Mouse (Mus musculus): Measurements from ENCODE around the gene Prlr. TPM values are rescaled to one million over a fixed set of nuclear protein-coding genes. Genes with fewer than 3 reads are reported as not detected.

Prlr gene
- polyA plus RNA-seq, 1 experiment from 2014 or later: 0.09 TPM

GRCm38 (mm10) chr15:10215719-10216118 is 38.7 kb downstream of the Prlr start:
- WGBS: 84% methylated on average over 8 of the region's 8 CpGs
- no peak overlapping the region for H3K4me3 ChIP-seq (ENCODE audit: low read depth, low read length)
- no peaks in the 10 kb centered on the region for H3K27me3 ChIP-seq (ENCODE audit: control insufficient read depth, insufficient read depth, low read length)
- no peaks in the 10 kb centered on the region for H3K4me1 ChIP-seq (replicated peaks; ENCODE audit: control insufficient read depth, insufficient read depth, low read length)
- ATAC-seq (ENCODE audit: low FRiP score): no peak
- no peak overlapping the region for H3K9ac ChIP-seq (ENCODE audit: low read depth, low read length)
- no peak overlapping the region for H3K4me2 ChIP-seq (replicated peaks; ENCODE audit: low read depth, low read length)
- H3K27ac ChIP-seq (ENCODE audit: low read depth, low read length): no peak overlapping the region
- no peaks in the 10 kb centered on the region for H3K9me3 ChIP-seq (ENCODE audit: control insufficient read depth, low read length)
- no peak for DNase-seq (ENCODE audit: low spot score)
- H3K36me3 ChIP-seq (ENCODE audit: control insufficient read depth, insufficient read depth, low read length): no peaks in the 10 kb centered on the region

- no peak for DNase-seq (ENCODE audit: low spot score)
- WGBS: 95% methylated on average over 4 of the region's 4 CpGs
- H3K36me3 ChIP-seq (ENCODE audit: control insufficient read depth, insufficient read depth, low read length): no peaks in the 10 kb centered on the region
Measured at GRCm38 (mm10) chr15:10216189-10216588, 39.2 kb downstream of the Prlr start.

GRCm38 (mm10) chr15:10223614-10224155 is 46.6 kb downstream of the Prlr start:
- WGBS: 75% methylated on average over 4 of the region's 4 CpGs
- H3K4me1 ChIP-seq (replicated peaks; ENCODE audit: control insufficient read depth, insufficient read depth, low read length): no peaks in the 10 kb centered on the region
- no peak for ATAC-seq (ENCODE audit: low FRiP score)

More at GRCm38 (mm10) chr15:10216189-10216588, 39.2 kb downstream of the Prlr start:
- H3K4me2 ChIP-seq (replicated peaks; ENCODE audit: low read depth, low read length): no peak overlapping the region
- H3K9ac ChIP-seq (ENCODE audit: low read depth, low read length): no peak overlapping the region
- ATAC-seq (ENCODE audit: low FRiP score): no peak
- H3K27me3 ChIP-seq (ENCODE audit: control insufficient read depth, insufficient read depth, low read length): no peaks in the 10 kb centered on the region
- H3K9me3 ChIP-seq (ENCODE audit: control insufficient read depth, low read length): no peaks in the 10 kb centered on the region
- no peak overlapping the region for H3K27ac ChIP-seq (ENCODE audit: low read depth, low read length)
- H3K4me3 ChIP-seq (ENCODE audit: low read depth, low read length): no peak overlapping the region
- H3K4me1 ChIP-seq (replicated peaks; ENCODE audit: control insufficient read depth, insufficient read depth, low read length): no peaks in the 10 kb centered on the region

GRCm38 (mm10) chr15:10225701-10226100 is 48.7 kb downstream of the Prlr start:
- no peak for ATAC-seq (ENCODE audit: low FRiP score)
- H3K4me3 ChIP-seq (ENCODE audit: low read depth, low read length): no peak overlapping the region
- no peak for DNase-seq (ENCODE audit: low spot score)
- H3K4me1 ChIP-seq (replicated peaks; ENCODE audit: control insufficient read depth, insufficient read depth, low read length): no peaks in the 10 kb centered on the region
- H3K27ac ChIP-seq (ENCODE audit: low read depth, low read length): no peak overlapping the region
- H3K9me3 ChIP-seq (ENCODE audit: control insufficient read depth, low read length): no peaks in the 10 kb centered on the region
- H3K27me3 ChIP-seq (ENCODE audit: control insufficient read depth, insufficient read depth, low read length): no peaks in the 10 kb centered on the region
- H3K36me3 ChIP-seq (ENCODE audit: control insufficient read depth, insufficient read depth, low read length): no peaks in the 10 kb centered on the region
- no peak overlapping the region for H3K9ac ChIP-seq (ENCODE audit: low read depth, low read length)
- no peak overlapping the region for H3K4me2 ChIP-seq (replicated peaks; ENCODE audit: low read depth, low read length)
- 87% methylated on average over 4 of the region's 4 CpGs for WGBS

More at GRCm38 (mm10) chr15:10223614-10224155, 46.6 kb downstream of the Prlr start:
- H3K27me3 ChIP-seq (ENCODE audit: control insufficient read depth, insufficient read depth, low read length): no peaks in the 10 kb centered on the region
- no peak overlapping the region for H3K9ac ChIP-seq (ENCODE audit: low read depth, low read length)
- DNase-seq (ENCODE audit: low spot score): no peak
- no peaks in the 10 kb centered on the region for H3K36me3 ChIP-seq (ENCODE audit: control insufficient read depth, insufficient read depth, low read length)
- H3K9me3 ChIP-seq (ENCODE audit: control insufficient read depth, low read length): no peaks in the 10 kb centered on the region
- no peak overlapping the region for H3K27ac ChIP-seq (ENCODE audit: low read depth, low read length)
- no peak overlapping the region for H3K4me2 ChIP-seq (replicated peaks; ENCODE audit: low read depth, low read length)
- H3K4me3 ChIP-seq (ENCODE audit: low read depth, low read length): no peak overlapping the region

GRCm38 (mm10) chr15:10228636-10229035 is 51.6 kb downstream of the Prlr start:
- no peak overlapping the region for H3K27ac ChIP-seq (ENCODE audit: low read depth, low read length)
- no peaks in the 10 kb centered on the region for H3K27me3 ChIP-seq (ENCODE audit: control insufficient read depth, insufficient read depth, low read length)
- WGBS: 85% methylated on average over 2 of the region's 2 CpGs
- ATAC-seq (ENCODE audit: low FRiP score) (no peak), DNase-seq (ENCODE audit: low spot score) (no peak)
- no peaks in the 10 kb centered on the region for H3K36me3 ChIP-seq (ENCODE audit: control insufficient read depth, insufficient read depth, low read length)
- no peaks in the 10 kb centered on the region for H3K4me1 ChIP-seq (replicated peaks; ENCODE audit: control insufficient read depth, insufficient read depth, low read length)
- H3K4me3 ChIP-seq (ENCODE audit: low read depth, low read length): no peak overlapping the region
- H3K9ac ChIP-seq (ENCODE audit: low read depth, low read length): no peak overlapping the region
- no peak overlapping the region for H3K4me2 ChIP-seq (replicated peaks; ENCODE audit: low read depth, low read length)
- H3K9me3 ChIP-seq (ENCODE audit: control insufficient read depth, low read length): no peaks in the 10 kb centered on the region

GRCm38 (mm10) chr15:10235977-10236376 is 58.9 kb downstream of the Prlr start:
- Histone ChIP-seq H3K4me3 (ENCODE audit: low read depth, low read length) (no peak overlapping the region), H3K4me1 (replicated peaks; ENCODE audit: control insufficient read depth, insufficient read depth, low read length) (no peaks in the 10 kb centered on the region), H3K36me3 (ENCODE audit: control insufficient read depth, insufficient read depth, low read length) (no peaks in the 10 kb centered on the region), H3K9ac (ENCODE audit: low read depth, low read length) (no peak overlapping the region), H3K4me2 (replicated peaks; ENCODE audit: low read depth, low read length) (no peak overlapping the region), H3K27me3 (ENCODE audit: control insufficient read depth, insufficient read depth, low read length) (no peaks in the 10 kb centered on the region), H3K27ac (ENCODE audit: low read depth, low read length) (no peak overlapping the region), H3K9me3 (ENCODE audit: control insufficient read depth, low read length) (no peaks in the 10 kb centered on the region)
- ATAC-seq (ENCODE audit: low FRiP score) (no peak), DNase-seq (ENCODE audit: low spot score) (no peak)
- 94% methylated on average over 5 of the region's 5 CpGs for WGBS

- Histone ChIP-seq H3K36me3 (ENCODE audit: control insufficient read depth, insufficient read depth, low read length) (no peaks in the 10 kb centered on the region), H3K9ac (ENCODE audit: low read depth, low read length) (no peak overlapping the region), H3K4me2 (replicated peaks; ENCODE audit: low read depth, low read length) (no peak overlapping the region), H3K9me3 (ENCODE audit: control insufficient read depth, low read length) (no peaks in the 10 kb centered on the region), H3K4me3 (ENCODE audit: low read depth, low read length) (no peak overlapping the region), H3K27ac (ENCODE audit: low read depth, low read length) (no peak overlapping the region), H3K27me3 (ENCODE audit: control insufficient read depth, insufficient read depth, low read length) (no peaks in the 10 kb centered on the region), H3K4me1 (replicated peaks; ENCODE audit: control insufficient read depth, insufficient read depth, low read length) (no peaks in the 10 kb centered on the region)
- WGBS: 94% methylated on average over 3 of the region's 3 CpGs
- DNase-seq (ENCODE audit: low spot score) (no peak), ATAC-seq (ENCODE audit: low FRiP score) (no peak)
Measured at GRCm38 (mm10) chr15:10236812-10237211, 59.8 kb downstream of the Prlr start.

- no peak overlapping the region for H3K9ac ChIP-seq (ENCODE audit: low read depth, low read length)
- no peak for ATAC-seq (ENCODE audit: low FRiP score)
- H3K27ac ChIP-seq (ENCODE audit: low read depth, low read length): no peak overlapping the region
- no peak overlapping the region for H3K4me3 ChIP-seq (ENCODE audit: low read depth, low read length)
- H3K4me1 ChIP-seq (replicated peaks; ENCODE audit: control insufficient read depth, insufficient read depth, low read length): no peaks in the 10 kb centered on the region
- DNase-seq (ENCODE audit: low spot score): no peak
- H3K27me3 ChIP-seq (ENCODE audit: control insufficient read depth, insufficient read depth, low read length): no peaks in the 10 kb centered on the region
- no peaks in the 10 kb centered on the region for H3K9me3 ChIP-seq (ENCODE audit: control insufficient read depth, low read length)
- WGBS: 93% methylated on average over 8 of the region's 8 CpGs
- no peaks in the 10 kb centered on the region for H3K36me3 ChIP-seq (ENCODE audit: control insufficient read depth, insufficient read depth, low read length)
- H3K4me2 ChIP-seq (replicated peaks; ENCODE audit: low read depth, low read length): no peak overlapping the region
Measured at GRCm38 (mm10) chr15:10238454-10238853, 61.4 kb downstream of the Prlr start.

- H3K27me3 ChIP-seq (ENCODE audit: control insufficient read depth, insufficient read depth, low read length): no peaks in the 10 kb centered on the region
- H3K27ac ChIP-seq (ENCODE audit: low read depth, low read length): no peak overlapping the region
- H3K9me3 ChIP-seq (ENCODE audit: control insufficient read depth, low read length): no peaks in the 10 kb centered on the region
- 81% methylated on average over 5 of the region's 5 CpGs for WGBS
- no peak overlapping the region for H3K9ac ChIP-seq (ENCODE audit: low read depth, low read length)
- H3K4me2 ChIP-seq (replicated peaks; ENCODE audit: low read depth, low read length): no peak overlapping the region
- H3K36me3 ChIP-seq (ENCODE audit: control insufficient read depth, insufficient read depth, low read length): no peaks in the 10 kb centered on the region
- H3K4me1 ChIP-seq (replicated peaks; ENCODE audit: control insufficient read depth, insufficient read depth, low read length): no peaks in the 10 kb centered on the region
- H3K4me3 ChIP-seq (ENCODE audit: low read depth, low read length): no peak overlapping the region
- no peak for DNase-seq (ENCODE audit: low spot score)
- no peak for ATAC-seq (ENCODE audit: low FRiP score)
Measured at GRCm38 (mm10) chr15:10240228-10240795, 63.3 kb downstream of the Prlr start.

Data from hindbrain, embryonic 11.5 days (tissue).